Mouse (Mus musculus) ES-CJ7 (cell line): ENCODE measurements at regions not wholly inside any gene's neighbourhood (a gene's known extent, or its start where the extent isn't known, plus 50 kb on each side); places are given as distances from the start of the nearest gene placed in this dataset.

Experiments used
- DNase-seq: peaks from one replicate; pipeline ENCODE4 v3.0.0; 2011; ENCODE audit warnings: low read depth, low spot score

DNA sequence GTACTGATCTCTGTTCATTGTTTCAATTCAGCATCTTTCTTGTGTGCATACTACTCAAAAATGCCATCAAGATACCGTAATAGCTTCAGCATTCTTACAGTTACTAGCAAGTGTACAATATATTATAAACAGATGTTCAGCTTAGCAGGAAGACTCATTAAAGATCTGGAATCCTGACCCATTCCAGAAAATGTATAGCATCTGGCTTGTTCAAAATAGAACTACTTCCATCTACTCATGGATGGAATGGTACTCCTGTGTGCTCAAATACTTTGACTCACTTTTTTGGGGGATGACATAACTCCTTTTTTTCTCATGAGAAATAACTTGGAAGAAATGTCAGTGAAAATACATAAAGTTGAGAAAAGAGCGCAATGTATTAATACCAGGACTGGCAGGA is 291.2 kb upstream of the Manea start:
- DNase-seq = no peak

DNA sequence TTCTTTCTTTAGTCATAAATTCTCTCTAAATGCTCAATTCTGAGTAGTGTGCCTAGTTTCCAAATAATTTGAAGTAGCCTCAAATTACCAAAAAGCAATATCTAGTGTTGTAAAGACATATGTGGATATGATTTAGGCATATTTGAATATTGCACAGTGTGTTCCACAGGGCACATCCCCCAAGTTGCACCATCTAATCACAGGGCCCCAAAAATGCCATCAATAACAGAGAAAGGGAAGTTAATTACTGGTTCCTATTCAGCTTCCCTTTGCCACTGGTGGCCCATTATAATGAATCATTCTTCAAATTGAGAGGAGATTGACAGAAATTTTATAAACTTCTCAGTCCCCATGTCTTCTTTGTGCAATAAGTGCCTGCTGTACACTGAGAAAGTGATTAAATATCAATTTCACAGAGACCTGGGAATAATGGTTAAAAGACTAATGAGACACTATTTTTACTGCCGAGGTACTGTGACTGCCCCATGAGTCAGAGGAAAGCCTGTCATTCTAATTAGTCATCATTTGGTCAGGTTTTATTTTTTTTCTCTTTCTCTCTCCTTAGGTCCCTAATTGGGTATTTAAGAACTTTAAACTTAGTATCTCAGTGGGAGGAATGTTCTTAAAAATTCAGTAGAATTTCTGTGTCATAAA is 284.0 kb upstream of the Manea start:
- no peak for DNase-seq

DNA sequence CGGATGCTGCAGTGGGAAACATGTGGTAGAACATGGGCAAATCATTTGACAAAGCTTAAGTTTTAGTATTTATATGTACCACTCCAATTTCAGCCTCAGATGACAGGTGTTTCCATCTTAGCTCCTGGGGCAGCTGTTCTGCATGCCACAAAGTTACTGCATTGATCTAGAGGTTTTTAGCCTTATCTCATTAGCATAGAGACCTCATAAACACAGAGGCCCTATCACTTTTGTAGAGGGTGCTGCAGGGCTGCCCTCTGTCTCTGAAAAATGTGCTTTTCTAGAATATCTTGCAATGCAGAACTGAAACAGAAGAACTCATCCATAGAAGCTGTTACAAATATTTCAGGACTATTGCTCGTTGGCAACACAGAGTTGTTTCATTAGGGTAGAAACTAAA is 283.0 kb upstream of the Manea start:
- DNase-seq = no peak

DNA sequence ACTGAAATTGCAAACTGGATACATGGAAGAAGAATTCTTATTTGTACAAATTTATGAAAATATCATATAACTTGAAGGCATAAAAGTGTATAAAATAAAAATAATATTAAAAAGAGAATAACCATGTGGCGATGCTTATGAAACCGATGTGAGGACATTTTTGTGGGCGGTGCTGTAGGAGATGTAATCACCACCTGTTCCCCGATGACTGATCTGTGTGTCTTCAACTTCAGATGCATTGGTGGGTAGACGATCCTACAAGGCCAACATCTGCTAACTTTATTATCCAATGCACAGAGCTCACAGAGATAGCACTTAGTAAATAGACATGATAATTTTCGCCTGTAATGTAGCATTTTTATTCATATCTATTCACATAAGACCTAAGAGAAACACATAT is 281.1 kb upstream of the Manea start:
- DNase-seq = no peak

DNA sequence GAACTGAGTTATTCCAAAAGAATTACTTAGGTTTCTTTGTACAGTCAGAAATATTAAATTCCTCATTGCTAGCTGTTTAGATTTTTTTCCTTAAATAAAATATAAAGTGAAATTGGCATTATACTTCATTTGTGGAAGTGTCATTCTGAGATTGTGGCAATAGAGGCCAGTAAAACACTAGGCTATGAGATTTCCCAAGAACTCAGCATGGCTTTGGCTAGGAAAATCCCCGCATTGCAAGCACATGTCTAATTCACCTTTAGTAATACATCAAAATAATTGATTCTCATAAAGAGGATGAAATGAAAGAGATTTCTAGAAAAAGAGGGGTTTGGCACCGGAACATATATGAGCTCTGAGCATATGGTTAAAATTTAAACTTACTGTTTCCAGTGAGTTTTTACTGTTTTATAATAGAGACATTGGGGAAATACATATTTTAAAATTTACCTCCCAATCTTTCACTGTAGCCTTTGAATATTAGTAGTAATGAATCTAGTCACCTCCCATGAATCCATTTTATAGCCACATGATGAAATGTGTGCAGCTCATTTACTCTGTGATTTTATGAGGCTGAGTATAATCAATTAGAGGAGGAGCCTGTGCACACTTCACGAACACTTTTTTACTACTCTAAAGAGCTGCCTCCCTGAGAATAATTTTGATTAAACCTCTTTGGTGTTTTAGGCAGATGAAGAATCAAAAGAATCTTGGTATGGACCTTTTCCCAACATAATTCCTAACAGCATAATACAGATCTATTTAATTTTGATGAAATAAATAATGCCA is 242.6 kb upstream of the Manea start:
- DNase-seq = no peak

DNA sequence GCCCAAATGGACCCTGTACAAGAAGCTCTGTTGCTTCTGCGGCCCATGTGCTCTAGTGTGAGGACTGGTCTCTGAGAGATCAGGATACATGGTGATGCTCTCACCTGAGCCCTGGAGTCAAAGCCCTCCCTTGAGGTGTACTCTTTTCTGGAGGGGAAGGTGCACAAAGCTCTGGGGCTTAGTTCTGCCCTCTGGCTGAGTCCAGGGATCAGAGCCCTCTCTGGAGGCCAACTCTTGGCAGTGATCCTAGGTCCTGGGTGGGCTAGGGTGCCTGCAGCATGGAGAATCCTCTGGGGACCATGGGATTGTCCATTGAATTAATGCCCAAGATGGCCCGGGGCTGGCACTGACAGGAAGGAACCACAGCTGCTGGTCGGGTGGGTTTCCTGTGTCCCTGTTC is 209.0 kb upstream of the Manea start:
- no peak for DNase-seq

DNA sequence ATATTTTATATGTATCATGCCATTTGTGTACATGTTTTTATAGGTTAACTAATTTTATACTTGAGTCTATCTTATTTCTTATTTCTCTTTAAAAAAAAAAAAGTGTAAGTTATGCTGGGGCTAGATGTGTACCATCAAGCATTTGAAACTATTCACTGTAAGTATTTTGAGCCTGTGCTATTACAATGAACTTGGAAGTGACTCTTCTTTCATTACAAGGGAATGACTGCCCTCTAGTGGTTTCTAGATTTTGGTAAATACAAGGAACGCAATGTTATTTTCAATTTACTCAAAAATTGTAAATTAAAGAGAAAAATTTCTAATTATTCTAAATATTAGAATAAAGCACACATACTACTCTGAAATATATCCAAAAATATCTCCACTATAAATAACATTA is 197.1 kb upstream of the Manea start:
- peak; percentile 55 for DNase-seq

DNA sequence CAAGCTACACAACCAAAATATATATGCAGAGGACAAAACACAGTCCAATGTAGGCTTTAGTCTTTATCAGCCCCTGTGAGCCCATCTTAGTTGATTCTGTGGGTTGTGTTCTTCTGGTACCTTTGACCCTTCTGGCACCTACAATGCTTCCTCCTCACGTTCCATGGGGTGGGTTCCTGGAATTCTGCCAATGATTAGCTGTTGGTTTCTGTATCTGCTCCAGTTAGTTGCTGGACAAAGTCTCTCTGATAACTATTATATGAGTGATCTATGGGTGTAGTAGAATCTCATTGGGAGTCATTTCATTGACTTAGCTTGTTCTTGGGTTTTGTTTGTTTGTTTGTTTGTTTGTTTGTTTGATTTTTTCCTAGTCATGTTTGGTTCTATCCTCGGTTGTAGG is 195.8 kb upstream of the Manea start:
- DNase-seq = no peak

DNA sequence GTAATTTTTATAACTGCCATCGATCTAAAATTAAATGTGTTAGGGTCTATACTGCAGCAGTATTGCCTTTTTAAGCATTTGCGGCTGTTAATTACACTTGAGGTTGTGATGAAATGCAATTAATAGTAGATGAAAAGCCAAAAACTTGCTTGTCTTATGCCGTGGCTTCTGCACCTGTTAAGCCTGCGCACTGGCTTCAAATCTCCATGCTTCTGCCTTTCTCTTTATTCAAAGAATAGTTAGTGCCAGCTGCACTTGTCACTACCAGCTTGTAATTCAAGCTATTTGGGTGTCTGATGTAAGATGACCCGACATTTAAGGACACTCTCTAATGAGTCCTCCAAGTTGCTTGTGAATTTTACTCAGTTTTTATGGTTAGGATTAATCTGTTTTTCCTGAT is 161.3 kb upstream of the Manea start:
- no peak for DNase-seq

DNA sequence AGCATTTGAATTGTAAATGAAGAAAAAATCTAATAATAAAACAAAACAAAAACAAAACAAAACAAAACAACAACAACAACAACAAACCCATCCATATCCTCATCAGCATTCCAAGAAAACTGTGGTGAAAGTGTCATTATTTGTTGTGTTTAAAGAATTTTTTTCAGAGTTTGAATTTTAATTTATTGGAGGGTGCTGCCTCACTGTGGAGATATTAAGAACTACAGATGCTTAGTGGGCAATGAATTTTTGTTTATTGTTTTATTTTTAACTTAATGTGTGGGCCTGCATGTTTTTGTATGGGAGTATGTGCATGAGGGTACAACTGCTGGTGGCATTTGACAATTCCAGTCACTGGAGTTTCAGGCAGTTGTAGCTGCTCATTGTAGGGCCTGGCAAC is 147.6 kb upstream of the Manea start:
- no peak for DNase-seq

DNA sequence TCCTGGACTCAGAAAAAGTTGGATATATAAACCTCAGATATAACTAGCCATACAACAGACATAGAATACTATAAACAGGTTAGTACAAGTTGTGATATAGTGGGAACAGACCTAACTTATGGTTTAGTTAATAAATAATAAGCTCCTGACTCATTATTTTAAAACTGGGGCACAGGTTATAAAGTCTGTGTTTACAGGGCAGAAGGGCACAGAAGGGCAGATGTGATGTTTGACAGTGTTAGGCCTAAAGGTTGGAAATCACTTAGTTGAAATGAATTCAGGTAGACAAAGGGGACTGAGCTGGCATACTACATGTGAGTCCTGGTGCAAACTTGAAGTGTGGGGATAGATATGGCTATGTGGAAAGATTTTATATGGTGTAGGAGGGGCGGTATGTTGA is 128.2 kb upstream of the Manea start:
- DNase-seq = no peak

DNA sequence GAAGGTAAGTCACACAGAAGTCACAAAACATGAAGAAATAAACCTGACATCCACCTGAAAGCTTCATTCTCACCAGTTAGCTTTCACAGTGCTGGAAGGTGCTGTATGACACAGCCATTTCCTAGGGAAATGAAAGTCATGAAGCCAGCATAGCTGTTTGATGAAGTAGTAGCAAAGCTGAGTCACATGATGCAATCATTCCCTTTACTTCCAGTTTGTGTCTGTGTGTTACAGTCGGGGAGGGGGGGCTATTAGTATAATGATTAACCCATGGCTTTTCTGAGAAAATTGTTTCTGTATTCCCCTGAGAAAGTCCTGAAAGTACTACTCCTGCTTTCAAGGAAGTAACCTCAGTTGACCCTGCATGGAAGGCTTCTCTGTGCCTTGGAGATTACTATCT is 94.8 kb upstream of the Manea start:
- no peak for DNase-seq

DNA sequence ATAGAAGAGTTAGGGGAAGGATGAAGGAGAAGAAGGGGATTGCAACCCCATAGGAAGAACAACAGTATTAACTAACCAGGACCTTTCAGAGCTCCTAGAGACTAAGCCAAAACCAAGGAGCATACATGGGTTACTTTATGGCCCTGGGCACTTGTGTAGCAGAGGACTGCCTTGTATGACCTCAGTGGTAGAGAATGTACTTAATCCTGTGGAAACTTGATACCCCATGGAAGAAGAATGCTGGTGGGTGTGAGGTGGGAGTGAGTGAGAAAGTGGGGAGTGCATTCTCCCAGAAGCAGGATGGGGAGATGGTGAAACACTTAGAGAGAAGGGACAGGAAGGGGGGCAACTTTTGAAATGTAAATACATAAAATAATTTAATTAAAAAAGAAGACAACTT is 75.4 kb upstream of the Manea start:
- DNase-seq = no peak

DNA sequence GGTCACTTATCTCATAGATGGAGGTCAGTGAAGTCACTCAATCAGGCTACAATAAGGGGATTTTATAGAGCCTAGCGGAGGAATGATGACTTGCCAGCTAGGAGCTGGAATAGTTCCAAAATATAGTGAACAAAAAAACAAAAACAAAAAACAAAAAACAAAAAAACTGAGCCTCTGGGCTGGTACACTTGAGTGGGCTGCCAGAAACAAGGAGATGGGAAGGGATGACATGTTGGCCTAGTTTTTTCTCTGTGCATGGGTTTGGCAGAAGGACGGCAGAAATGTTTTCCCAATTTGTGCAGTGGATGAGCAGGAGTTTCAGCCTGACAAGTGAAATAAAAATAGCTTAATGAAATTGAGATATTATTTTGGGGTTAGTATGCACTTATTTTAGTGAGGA is 57.6 kb upstream of the Manea start:
- DNase-seq = no peak

DNA sequence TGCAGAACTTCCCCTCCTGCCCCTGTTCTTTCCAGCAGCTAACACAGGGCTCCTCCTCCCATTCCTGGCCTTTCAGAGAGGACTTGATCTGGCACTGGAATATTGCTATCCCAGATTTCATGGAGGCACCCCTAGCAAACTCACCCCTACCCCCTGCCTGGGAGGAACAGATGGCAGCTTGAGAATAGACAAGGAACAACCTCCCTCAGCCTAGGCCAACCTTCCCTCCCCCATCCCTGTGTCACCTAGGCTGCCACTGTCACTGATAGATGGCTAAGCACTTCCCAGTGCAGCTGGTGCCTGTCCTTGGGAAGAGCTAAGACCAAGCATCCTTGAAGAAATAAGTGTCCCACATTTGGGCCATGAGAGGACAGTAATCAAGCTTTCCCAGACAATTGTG is 55.5 kb upstream of the Manea start:
- no peak for DNase-seq
